Mouse (Mus musculus): Measurements from ENCODE around the gene Urb2. TPM values are rescaled to one million over a fixed set of nuclear protein-coding genes. Genes with fewer than 3 reads are reported as not detected.
A peak's percentile ranks its signal among the peaks of the same experiment; 100 is the strongest.

The Urb2 gene
- polyA plus RNA-seq, 1 experiment from 2014 or later = 3.8 TPM

DNA sequence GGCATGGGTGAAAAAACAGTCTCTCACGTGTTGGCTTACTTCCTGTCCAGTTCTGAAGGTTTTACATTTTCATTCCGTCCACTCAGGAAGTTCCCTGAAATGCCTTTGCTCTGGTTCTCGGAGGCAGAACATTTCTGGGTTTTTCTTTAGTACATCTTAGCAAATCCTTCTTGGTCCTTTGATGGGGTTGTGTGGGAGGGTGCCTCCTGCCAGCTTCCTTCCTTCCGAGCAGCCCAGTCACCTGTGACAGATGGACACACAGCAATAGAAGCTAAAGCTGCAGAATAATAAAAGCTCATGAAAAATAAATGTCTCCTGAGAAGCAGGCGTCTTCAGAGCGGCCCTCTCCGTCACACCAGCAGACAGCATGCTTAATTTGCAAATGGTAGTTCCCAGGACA, 57.7 kb downstream of the Urb2 start:
- no peak overlapping the region for H3K9ac ChIP-seq (ENCODE audit: low read depth, low read length)
- WGBS = 53% methylated on average over 7 of the region's 7 CpGs
- H3K4me3 ChIP-seq (ENCODE audit: low read depth, low read length) = no peak overlapping the region
- no peak for ATAC-seq
- H3K27me3 ChIP-seq (ENCODE audit: control insufficient read depth, insufficient read depth, low read depth, low read length) = no peaks in the 10 kb centered on the region
- H3K27ac ChIP-seq (ENCODE audit: low read length) = no peak overlapping the region
- H3K4me2 ChIP-seq (ENCODE audit: low read length) = no peak overlapping the region
- H3K9me3 ChIP-seq (replicated peaks; ENCODE audit: control insufficient read depth, low read length, poor library complexity, severe bottlenecking) = no peaks in the 10 kb centered on the region
- H3K36me3 ChIP-seq (ENCODE audit: control insufficient read depth, insufficient read depth, low read length) = no peaks in the 10 kb centered on the region
- H3K4me1 ChIP-seq (ENCODE audit: control insufficient read depth, insufficient read depth, low read length) = peaks cover 8% of the 10 kb centered on the region; the same call in 1 of the 2 replicates

DNA sequence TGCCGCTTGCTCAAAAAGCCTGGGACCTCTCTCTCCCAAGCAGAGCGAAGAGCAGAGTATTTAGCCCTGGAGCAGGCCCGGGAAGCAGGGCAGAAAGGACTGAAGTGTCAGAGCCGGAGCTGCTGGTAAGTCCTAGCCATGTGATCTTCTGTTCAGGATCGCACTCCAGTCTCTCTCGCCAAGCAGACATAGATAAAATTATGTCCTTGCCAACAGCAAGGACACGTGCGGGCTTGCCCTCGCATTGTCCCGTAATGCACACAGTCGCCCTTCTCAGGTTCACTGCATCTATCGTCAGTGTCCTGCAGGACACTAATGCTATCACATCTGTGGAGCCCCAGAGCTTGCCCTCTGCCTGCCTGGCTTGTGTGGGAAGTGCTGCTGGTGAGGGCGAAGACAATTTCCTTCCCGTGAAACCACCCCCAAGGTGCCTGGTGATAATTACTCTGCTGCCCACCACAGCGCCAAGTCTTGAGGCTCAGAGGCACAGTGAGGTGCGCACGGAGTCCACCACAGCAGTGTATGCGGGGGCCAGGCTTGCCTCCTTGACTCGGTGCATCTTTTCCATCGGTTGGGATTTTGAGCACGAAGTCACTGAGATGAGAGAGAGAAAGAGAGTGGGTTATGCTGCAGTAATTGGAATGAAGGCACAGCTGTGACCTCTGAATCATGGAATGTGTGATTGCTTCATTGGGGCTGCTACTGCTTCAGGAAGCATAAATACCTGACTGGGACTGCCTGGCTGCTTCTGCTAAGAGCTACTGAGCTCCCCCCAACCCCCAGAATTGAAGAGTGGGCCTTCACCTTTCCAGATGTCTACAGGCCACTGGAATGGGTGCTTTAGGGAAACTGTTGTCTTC, 59.4 kb downstream of the Urb2 start:
- Histone ChIP-seq H3K4me3 (ENCODE audit: low read depth, low read length) (no peak overlapping the region), H3K4me2 (ENCODE audit: low read length) (no peak overlapping the region), H3K9me3 (replicated peaks; ENCODE audit: control insufficient read depth, low read length, poor library complexity, severe bottlenecking) (no peaks in the 10 kb centered on the region), H3K36me3 (ENCODE audit: control insufficient read depth, insufficient read depth, low read length) (no peaks in the 10 kb centered on the region), H3K27me3 (ENCODE audit: control insufficient read depth, insufficient read depth, low read depth, low read length) (no peaks in the 10 kb centered on the region), H3K4me1 (ENCODE audit: control insufficient read depth, insufficient read depth, low read length) (peaks cover 8% of the 10 kb centered on the region; the same call in 1 of the 2 replicates), H3K27ac (ENCODE audit: low read length) (peak overlapping the region; percentile 38; the same call in 1 of the 2 replicates), H3K9ac (ENCODE audit: low read depth, low read length) (no peak overlapping the region)
- ATAC-seq = no peak
- 74% methylated on average over 21 of the region's 21 CpGs for WGBS

DNA sequence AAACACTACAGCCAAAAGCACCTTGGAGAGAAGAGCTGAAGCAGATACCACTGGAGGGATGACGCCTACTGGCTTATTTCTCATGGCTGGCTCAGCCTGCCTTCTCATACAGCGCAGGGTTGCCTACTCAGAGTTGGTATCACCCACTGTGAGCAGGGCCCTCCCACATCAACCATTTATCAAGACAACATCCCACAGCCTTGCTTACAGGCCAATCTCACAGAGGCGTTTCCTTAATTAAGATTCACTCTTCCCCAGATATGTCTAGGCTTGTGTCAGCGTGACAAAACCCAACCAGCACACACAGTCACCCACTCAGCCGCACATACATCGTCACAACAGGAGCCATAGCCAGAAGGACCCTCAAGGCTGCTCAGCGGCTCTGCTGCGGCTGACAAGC, 61.3 kb downstream of the Urb2 start:
- 93% methylated on average over 8 of the region's 8 CpGs for whole genome bisulfite sequencing
- Histone ChIP-seq H3K27ac (ENCODE audit: low read length) (no peak overlapping the region), H3K36me3 (ENCODE audit: control insufficient read depth, insufficient read depth, low read length) (no peaks in the 10 kb centered on the region), H3K4me2 (ENCODE audit: low read length) (no peak overlapping the region), H3K9me3 (replicated peaks; ENCODE audit: control insufficient read depth, low read length, poor library complexity, severe bottlenecking) (no peaks in the 10 kb centered on the region), H3K9ac (ENCODE audit: low read depth, low read length) (no peak overlapping the region), H3K27me3 (ENCODE audit: control insufficient read depth, insufficient read depth, low read depth, low read length) (no peaks in the 10 kb centered on the region), H3K4me3 (ENCODE audit: low read depth, low read length) (no peak overlapping the region), H3K4me1 (ENCODE audit: control insufficient read depth, insufficient read depth, low read length) (peaks cover 4% of the 10 kb centered on the region; the same call in 1 of the 2 replicates)
- ATAC-seq = no peak

DNA sequence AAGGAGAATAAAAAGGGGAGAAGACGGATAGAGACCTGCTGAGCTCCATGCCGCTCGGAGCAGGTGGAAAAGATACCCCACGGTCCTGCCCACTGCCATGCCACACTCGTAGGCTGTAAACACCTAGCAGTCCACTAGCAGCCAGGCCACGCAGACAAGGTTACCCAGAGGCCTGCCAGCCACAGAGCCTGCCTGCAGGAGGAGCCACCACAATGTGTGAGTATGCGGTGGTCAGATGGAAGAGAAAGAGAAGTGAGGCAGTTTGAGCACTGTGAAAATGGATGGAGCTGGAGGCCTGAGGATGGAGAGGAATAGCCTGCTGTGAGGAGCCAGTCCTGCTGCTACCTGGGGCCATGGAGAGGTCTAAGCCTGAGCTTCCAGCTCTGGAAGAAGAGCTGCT, 62.3 kb downstream of the Urb2 start:
- 79% methylated on average over 7 of the region's 7 CpGs for WGBS
- Histone ChIP-seq H3K4me1 (ENCODE audit: control insufficient read depth, insufficient read depth, low read length) (peaks cover 4% of the 10 kb centered on the region; the same call in 1 of the 2 replicates), H3K9ac (ENCODE audit: low read depth, low read length) (no peak overlapping the region), H3K4me2 (ENCODE audit: low read length) (no peak overlapping the region), H3K4me3 (ENCODE audit: low read depth, low read length) (no peak overlapping the region), H3K27ac (ENCODE audit: low read length) (no peak overlapping the region), H3K36me3 (ENCODE audit: control insufficient read depth, insufficient read depth, low read length) (no peaks in the 10 kb centered on the region), H3K9me3 (replicated peaks; ENCODE audit: control insufficient read depth, low read length, poor library complexity, severe bottlenecking) (no peaks in the 10 kb centered on the region), H3K27me3 (ENCODE audit: control insufficient read depth, insufficient read depth, low read depth, low read length) (no peaks in the 10 kb centered on the region)
- no peak for ATAC-seq

DNA sequence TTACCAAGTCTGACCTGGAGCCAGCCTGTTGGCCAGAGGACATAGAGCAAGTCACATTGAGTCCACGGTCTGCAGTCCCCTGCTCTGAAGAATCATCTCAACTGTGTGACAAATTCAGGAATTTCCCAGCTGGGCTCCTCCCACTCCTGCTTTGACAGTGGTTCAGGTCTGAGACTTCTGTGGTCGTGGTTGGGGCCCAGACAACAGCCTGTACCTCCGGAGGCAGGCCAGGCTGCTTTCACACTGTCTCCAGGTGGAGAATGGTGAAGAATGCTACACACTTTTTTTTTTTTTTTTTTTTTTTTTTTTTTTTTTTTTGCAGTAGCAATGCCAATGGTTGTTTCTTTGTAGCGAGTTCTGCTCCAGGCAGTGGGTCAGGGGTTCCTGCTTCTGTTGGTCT, 64.4 kb downstream of the Urb2 start:
- Histone ChIP-seq H3K4me2 (ENCODE audit: low read length) (no peak overlapping the region), H3K9ac (ENCODE audit: low read depth, low read length) (no peak overlapping the region), H3K4me1 (ENCODE audit: control insufficient read depth, insufficient read depth, low read length) (0 out of 2 replicates have a peak, but pooled peaks cover 2% of the 10 kb centered on the region), H3K9me3 (replicated peaks; ENCODE audit: control insufficient read depth, low read length, poor library complexity, severe bottlenecking) (no peaks in the 10 kb centered on the region), H3K27ac (ENCODE audit: low read length) (no peak overlapping the region), H3K4me3 (ENCODE audit: low read depth, low read length) (no peak overlapping the region), H3K36me3 (ENCODE audit: control insufficient read depth, insufficient read depth, low read length) (no peaks in the 10 kb centered on the region), H3K27me3 (ENCODE audit: control insufficient read depth, insufficient read depth, low read depth, low read length) (no peaks in the 10 kb centered on the region)
- WGBS = 70% methylated on average over 4 of the region's 4 CpGs
- no peak for ATAC-seq

DNA sequence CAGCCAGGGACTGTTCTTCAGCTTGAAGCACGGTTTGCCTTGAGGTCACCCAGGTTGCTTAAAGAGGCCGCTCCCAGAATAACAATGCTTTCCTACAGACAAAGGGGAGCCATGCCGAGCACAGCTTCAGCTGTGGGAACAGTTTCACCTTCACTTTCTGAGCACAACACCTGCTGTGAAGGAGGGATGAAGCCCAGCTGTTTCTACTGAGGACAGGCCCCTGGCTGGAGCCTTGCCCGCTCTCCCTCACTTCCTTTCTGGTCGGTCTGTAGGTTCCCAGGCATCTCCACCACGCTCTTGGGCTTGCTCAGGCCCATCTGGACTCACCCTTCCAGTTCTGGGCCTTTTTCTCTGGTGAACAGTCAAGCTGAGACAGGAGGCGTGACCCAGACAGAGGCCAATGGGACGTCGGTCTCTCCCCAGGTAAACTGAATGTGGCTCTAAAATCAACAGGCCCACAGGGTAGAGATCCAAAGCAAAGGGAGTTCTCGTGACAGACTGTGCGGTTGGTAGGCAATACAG, 66.8 kb downstream of the Urb2 start:
- Histone ChIP-seq H3K36me3 (ENCODE audit: control insufficient read depth, insufficient read depth, low read length) (no peaks in the 10 kb centered on the region), H3K27me3 (ENCODE audit: control insufficient read depth, insufficient read depth, low read depth, low read length) (no peaks in the 10 kb centered on the region), H3K9ac (ENCODE audit: low read depth, low read length) (no peak overlapping the region), H3K4me3 (ENCODE audit: low read depth, low read length) (no peak overlapping the region), H3K4me2 (ENCODE audit: low read length) (no peak overlapping the region), H3K4me1 (ENCODE audit: control insufficient read depth, insufficient read depth, low read length) (no peaks in the 10 kb centered on the region), H3K9me3 (replicated peaks; ENCODE audit: control insufficient read depth, low read length, poor library complexity, severe bottlenecking) (no peaks in the 10 kb centered on the region), H3K27ac (ENCODE audit: low read length) (no peak overlapping the region)
- WGBS = 45% methylated on average over 11 of the region's 11 CpGs
- no peak for ATAC-seq

DNA sequence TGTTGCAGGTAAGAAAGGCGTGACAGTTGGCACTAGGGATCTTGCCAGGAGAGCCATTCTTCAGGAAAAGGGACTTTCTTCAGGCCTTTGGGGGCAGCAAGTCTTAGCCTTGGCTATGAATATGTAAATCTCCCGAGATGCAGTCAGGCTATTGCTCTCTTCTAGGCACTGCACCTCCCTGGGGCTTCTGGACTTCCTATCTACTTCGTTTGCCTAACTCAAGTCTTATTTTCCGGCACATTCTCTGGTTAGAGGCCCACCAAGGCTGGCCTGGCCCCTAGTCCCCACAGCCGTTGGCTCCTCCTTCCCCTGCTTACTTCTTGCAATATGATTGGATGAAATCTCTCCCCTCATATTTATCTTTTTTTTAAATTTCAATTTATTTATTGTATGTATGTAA, 67.7 kb downstream of the Urb2 start:
- whole genome bisulfite sequencing = 79% methylated on average over 5 of the region's 5 CpGs
- Histone ChIP-seq H3K4me3 (ENCODE audit: low read depth, low read length) (no peak overlapping the region), H3K9me3 (replicated peaks; ENCODE audit: control insufficient read depth, low read length, poor library complexity, severe bottlenecking) (no peaks in the 10 kb centered on the region), H3K27me3 (ENCODE audit: control insufficient read depth, insufficient read depth, low read depth, low read length) (no peaks in the 10 kb centered on the region), H3K27ac (ENCODE audit: low read length) (no peak overlapping the region), H3K4me1 (ENCODE audit: control insufficient read depth, insufficient read depth, low read length) (no peaks in the 10 kb centered on the region), H3K4me2 (ENCODE audit: low read length) (no peak overlapping the region), H3K9ac (ENCODE audit: low read depth, low read length) (no peak overlapping the region), H3K36me3 (ENCODE audit: control insufficient read depth, insufficient read depth, low read length) (no peaks in the 10 kb centered on the region)
- ATAC-seq = no peak

DNA sequence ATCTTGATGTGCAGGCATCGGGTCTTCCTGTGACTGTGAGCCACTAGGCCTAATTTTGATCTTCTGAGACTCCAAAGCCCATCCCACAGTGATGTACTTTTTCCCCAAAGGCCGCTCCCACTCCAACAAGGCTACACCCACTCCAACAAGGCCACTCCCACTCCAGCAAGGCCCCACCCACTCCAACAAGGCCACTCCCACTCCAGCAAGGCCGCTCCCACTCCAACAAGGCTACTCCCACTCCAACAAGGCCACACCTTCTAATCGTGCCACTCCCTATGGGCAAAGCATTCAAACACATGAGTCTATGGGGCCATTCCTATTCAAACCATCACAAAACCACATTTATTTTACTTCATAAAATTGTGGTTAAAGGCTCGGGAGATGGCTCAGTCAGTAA, 69.2 kb downstream of the Urb2 start:
- H3K27ac ChIP-seq (ENCODE audit: low read length) = no peak overlapping the region
- H3K27me3 ChIP-seq (ENCODE audit: control insufficient read depth, insufficient read depth, low read depth, low read length) = no peaks in the 10 kb centered on the region
- H3K4me1 ChIP-seq (ENCODE audit: control insufficient read depth, insufficient read depth, low read length) = no peaks in the 10 kb centered on the region
- no peak overlapping the region for H3K9ac ChIP-seq (ENCODE audit: low read depth, low read length)
- no peak overlapping the region for H3K4me3 ChIP-seq (ENCODE audit: low read depth, low read length)
- H3K9me3 ChIP-seq (replicated peaks; ENCODE audit: control insufficient read depth, low read length, poor library complexity, severe bottlenecking) = no peaks in the 10 kb centered on the region
- no peak for ATAC-seq
- H3K36me3 ChIP-seq (ENCODE audit: control insufficient read depth, insufficient read depth, low read length) = no peaks in the 10 kb centered on the region
- no peak overlapping the region for H3K4me2 ChIP-seq (ENCODE audit: low read length)
- WGBS = 94% methylated on average over 5 of the region's 5 CpGs
